Mouse (Mus musculus): ENCODE measurements around the gene Cryba4. TPM values are rescaled to one million over a fixed set of nuclear protein-coding genes. Genes with fewer than 3 reads are reported as not detected.
A peak's percentile ranks its signal among the peaks of the same experiment; 100 is the strongest.

The Cryba4 gene
- polyA plus RNA-seq, 1 experiment: not detected

DNA sequence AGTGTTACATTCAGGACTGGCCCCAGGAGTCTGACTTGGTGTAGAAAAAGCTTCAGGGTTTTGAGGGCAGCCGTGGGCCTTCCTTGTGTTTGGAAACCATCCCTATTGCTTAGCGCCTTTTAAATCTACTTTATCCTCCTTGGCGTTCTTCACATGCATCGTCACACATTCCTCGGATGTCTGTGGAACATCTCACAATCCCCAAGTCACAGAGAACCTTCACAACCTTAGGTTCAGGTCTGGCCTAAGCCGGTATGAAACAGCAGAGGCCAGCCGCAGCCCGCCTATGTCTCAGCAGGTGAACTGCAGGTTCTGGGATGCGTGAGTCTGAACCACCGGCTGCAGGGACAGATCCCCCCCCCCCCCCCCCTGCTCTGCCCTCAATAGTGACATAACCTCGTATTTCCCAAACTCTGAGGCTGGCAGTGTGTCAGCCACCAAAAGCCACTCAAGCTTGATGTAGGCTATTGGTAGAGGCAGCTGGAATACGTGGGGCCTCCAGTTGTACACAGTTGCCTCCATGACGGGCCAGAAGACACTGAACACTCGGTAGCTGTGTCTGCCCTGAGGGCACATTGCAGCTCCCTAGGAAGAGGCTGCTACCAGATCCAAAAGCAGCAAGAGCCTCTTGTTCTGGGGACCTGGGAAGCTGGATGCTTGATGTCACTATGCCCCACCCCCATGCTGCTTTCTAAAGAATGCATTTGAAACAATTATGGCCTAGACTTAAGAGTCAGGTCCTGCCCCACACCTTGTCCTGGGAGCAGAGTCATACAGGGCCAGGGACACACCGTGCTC lies 28.7 kb upstream of the Cryba4 start:
- H3K27me3 ChIP-seq (ENCODE audit: control insufficient read depth): no peaks in the 10 kb centered on the region
- H3K4me1 ChIP-seq (ENCODE audit: control insufficient read depth): peaks cover 90% of the 10 kb centered on the region
- H3K4me3 ChIP-seq (replicated peaks): no peak overlapping the region
- H3K9me3 ChIP-seq (ENCODE audit: control insufficient read depth, low read length): no peaks in the 10 kb centered on the region
- TF ChIP-seq TAL1 (IDR thresholded peaks at IDR 0.05; ENCODE audit: low read length): no peak
- peaks cover 16% of the 10 kb centered on the region for H3K36me3 ChIP-seq (ENCODE audit: control insufficient read depth)

- Histone ChIP-seq H3K4me3 (replicated peaks) (no peak overlapping the region), H3K36me3 (ENCODE audit: control insufficient read depth) (peaks cover 10% of the 10 kb centered on the region), H3K4me1 (ENCODE audit: control insufficient read depth) (peaks cover 92% of the 10 kb centered on the region), H3K27me3 (ENCODE audit: control insufficient read depth) (no peaks in the 10 kb centered on the region), H3K9me3 (ENCODE audit: control insufficient read depth, low read length) (no peaks in the 10 kb centered on the region)
- TF ChIP-seq GATA1 (IDR thresholded peaks at IDR 0.05; ENCODE audit: low read length) (no peak), TAL1 (IDR thresholded peaks at IDR 0.05; ENCODE audit: low read length) (no peak)
Measured at GRCm38 (mm10) chr5:112280151-112280550, 27.8 kb upstream of the Cryba4 start.

DNA sequence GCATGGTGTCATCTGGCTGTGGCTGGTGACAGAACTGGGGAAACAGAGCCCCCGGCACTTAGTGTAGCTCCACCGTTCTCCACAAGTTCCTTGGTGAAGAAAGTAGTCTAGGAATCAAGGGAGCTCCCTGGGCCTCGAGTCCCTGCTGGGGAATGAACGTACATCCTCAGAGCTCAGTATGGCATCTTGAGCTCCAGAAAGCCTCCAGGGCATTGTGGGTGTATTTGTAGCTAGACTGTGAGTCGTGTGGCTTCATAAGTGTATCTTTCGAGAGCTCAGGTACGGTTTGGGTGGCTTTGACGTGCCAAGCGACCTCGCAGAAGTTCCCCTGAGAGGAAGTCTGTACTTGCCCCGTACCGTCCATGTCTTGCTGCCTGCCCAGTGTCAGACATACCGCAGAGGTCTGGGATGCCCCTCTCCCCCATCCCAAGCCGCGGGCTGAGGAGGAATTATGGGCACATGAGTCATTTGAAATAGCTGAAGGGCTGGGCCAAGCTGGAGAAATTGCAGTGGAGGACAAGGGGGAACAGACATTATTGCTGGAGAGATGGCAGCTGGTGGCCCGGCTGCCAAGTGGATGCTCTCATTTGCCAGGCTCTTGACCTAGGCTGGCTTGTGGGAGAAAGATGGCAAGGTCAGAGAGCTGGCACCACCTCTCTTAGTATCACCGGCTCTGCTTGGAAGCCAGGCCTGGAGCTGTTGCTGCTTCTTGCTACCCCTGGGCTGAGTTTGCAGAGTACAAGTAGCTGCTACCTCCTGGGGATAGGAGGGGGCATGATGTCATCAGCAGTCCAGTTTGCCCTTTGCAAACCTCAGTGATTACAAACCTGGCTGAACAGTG lies 27.1 kb upstream of the Cryba4 start:
- H3K27me3 ChIP-seq (ENCODE audit: control insufficient read depth): no peaks in the 10 kb centered on the region
- TF ChIP-seq GATA1 (IDR thresholded peaks at IDR 0.05; ENCODE audit: low read length) (no peak), TAL1 (IDR thresholded peaks at IDR 0.05; ENCODE audit: low read length) (no peak)
- H3K4me1 ChIP-seq (ENCODE audit: control insufficient read depth): peaks cover 88% of the 10 kb centered on the region
- H3K4me3 ChIP-seq (replicated peaks): no peak overlapping the region
- no peaks in the 10 kb centered on the region for H3K9me3 ChIP-seq (ENCODE audit: control insufficient read depth, low read length)
- H3K36me3 ChIP-seq (ENCODE audit: control insufficient read depth): peaks cover 2% of the 10 kb centered on the region

DNA sequence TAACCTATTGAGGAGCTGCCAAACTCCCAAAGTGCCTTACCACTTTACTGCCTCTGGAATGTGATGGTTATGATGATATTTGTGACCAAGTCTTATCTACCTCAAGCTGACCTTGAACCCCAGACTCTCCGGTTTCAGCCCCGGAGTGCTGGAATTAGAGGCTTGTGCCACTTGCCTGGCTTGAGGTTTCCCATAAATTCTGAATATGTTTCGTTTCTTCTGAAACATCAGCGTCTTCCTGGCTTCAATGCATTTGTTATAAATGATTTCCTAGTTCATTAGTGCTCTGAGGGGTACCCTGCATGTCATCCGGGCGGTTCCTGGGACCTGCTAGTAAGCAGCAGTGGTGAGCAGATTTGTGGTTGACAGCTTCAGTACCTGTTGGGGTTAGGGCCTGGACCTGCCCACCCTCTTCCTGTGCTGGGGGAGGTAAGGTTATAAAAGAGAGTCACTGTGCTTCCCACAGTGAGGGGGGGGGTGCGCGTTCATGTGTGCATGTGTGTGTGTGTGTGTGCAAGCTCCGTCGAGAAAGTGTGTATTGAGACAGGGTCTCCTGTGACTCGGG lies 25.7 kb upstream of the Cryba4 start:
- no peaks in the 10 kb centered on the region for H3K27me3 ChIP-seq (ENCODE audit: control insufficient read depth)
- no peaks in the 10 kb centered on the region for H3K9me3 ChIP-seq (ENCODE audit: control insufficient read depth, low read length)
- no peak for TF ChIP-seq TAL1 (IDR thresholded peaks at IDR 0.05; ENCODE audit: low read length)
- TF ChIP-seq GATA1 (IDR thresholded peaks at IDR 0.05; ENCODE audit: low read length): no peak
- peaks cover 74% of the 10 kb centered on the region for H3K4me1 ChIP-seq (ENCODE audit: control insufficient read depth)
- H3K36me3 ChIP-seq (ENCODE audit: control insufficient read depth): no peaks in the 10 kb centered on the region; the same call in none of the 2 replicates
- H3K4me3 ChIP-seq (replicated peaks): peak overlapping the region; percentile 85

GRCm38 (mm10) chr5:112276907-112277348 lies 24.6 kb upstream of the Cryba4 start:
- Histone ChIP-seq H3K27me3 (ENCODE audit: control insufficient read depth) (no peaks in the 10 kb centered on the region), H3K4me1 (ENCODE audit: control insufficient read depth) (peaks cover 67% of the 10 kb centered on the region), H3K36me3 (ENCODE audit: control insufficient read depth) (no peaks in the 10 kb centered on the region; the same call in none of the 2 replicates), H3K9me3 (ENCODE audit: control insufficient read depth, low read length) (no peaks in the 10 kb centered on the region), H3K4me3 (replicated peaks) (peak overlapping the region; percentile 85)
- no peak for TF ChIP-seq GATA1 (IDR thresholded peaks at IDR 0.05; ENCODE audit: low read length)
- TF ChIP-seq TAL1 (IDR thresholded peaks at IDR 0.05; ENCODE audit: low read length): no peak

DNA sequence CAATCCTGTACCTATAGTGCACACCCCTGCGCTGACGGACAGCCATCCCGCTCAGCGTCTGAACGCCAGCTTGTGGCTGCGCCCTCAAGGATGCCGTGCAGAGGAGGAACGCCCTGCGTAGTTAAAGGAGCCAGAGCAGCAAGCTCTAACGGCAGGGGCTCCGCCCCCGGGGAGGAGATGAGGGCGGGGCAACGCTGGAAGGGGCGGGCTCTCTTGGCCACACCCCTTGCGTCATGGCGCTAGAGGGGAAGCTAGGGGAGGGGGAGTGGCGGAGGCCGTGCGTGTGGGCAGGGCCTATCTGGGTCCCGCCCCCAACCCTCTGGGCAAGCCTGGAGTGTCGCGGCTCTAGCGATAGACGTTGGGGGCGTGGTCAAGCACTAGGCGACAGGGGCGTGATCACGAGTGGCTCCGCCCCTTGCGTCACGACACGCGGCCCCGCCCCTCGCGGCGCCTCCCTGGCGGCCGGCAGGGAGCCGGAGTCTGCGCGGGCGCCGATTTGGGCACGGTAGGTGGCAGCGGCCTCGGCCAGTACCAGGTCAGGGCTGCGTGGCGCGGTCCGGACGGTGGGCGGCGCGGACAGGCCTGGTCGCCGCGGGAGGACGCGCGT lies 24.1 kb upstream of the Cryba4 start, which contains the start of gene Tpst2:
Gene Tpst2, plus strand, starts transcription at position 425 of the 607 bp plus-strand sequence.
- H3K4me1 ChIP-seq (ENCODE audit: control insufficient read depth): peaks cover 65% of the 10 kb centered on the region
- H3K36me3 ChIP-seq (ENCODE audit: control insufficient read depth): no peaks in the 10 kb centered on the region; the same call in none of the 2 replicates
- no peak for TF ChIP-seq GATA1 (IDR thresholded peaks at IDR 0.05; ENCODE audit: low read length)
- no peak for TF ChIP-seq TAL1 (IDR thresholded peaks at IDR 0.05; ENCODE audit: low read length)
- peak within 1 kb of the TSS; percentile 85 for H3K4me3 ChIP-seq (replicated peaks)
- peaks cover 2% of the 10 kb centered on the region for H3K27me3 ChIP-seq (ENCODE audit: control insufficient read depth)
- no peaks in the 10 kb centered on the region for H3K9me3 ChIP-seq (ENCODE audit: control insufficient read depth, low read length)

DNA sequence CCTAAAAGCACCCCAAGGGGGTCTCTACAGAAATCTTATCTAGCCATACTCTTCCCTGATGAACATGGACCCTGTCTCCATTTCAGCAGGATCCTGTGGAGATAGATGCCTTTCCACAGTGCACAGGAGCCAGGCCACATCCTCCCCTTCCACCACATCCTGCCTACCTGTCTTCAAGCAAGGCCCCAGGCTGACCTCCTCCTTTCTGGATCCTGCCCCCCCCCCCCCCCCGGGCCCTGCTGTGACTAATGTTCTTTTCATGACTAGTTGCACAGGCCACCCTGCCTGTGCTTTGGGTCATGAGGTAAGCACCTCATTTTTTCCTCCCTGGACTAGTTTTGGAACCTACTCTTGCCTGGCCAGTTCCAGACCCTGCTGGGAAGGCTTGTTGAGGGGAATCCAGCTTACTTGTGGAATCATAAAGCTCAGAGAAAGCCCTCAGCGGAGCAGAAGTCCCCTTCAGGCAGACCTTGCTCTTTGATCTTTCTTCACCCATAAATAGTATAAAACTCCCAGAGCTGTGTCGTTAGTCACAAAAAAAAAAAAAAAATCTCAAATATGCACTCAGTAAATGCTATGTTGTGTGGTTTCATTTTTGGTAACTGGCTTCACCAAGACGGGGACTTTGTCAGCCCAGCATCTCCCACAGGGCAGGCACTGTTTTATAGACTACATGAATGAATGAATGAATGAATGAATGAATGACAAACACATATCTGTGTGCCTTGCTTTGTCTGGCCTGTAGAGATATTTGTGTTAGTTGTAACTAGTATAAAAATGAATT lies 22.9 kb upstream of the Cryba4 start:
- H3K27me3 ChIP-seq (ENCODE audit: control insufficient read depth): peaks cover 14% of the 10 kb centered on the region
- H3K4me1 ChIP-seq (ENCODE audit: control insufficient read depth): peaks cover 59% of the 10 kb centered on the region
- no peaks in the 10 kb centered on the region for H3K9me3 ChIP-seq (ENCODE audit: control insufficient read depth, low read length)
- peak overlapping the region; percentile 85 for H3K4me3 ChIP-seq (replicated peaks)
- no peaks in the 10 kb centered on the region; the same call in none of the 2 replicates for H3K36me3 ChIP-seq (ENCODE audit: control insufficient read depth)
- TF ChIP-seq TAL1 (IDR thresholded peaks at IDR 0.05; ENCODE audit: low read length) (no peak), GATA1 (IDR thresholded peaks at IDR 0.05; ENCODE audit: low read length) (no peak)

Data from erythroblast, embryonic 14.5 days (primary cell).